Mouse (Mus musculus) myocyte (in vitro differentiated cells): ENCODE measurements around the gene Rita1. TPM values are rescaled to one million over a fixed set of nuclear protein-coding genes. Genes with fewer than 3 reads are reported as not detected.

ENCODE experiments used
- H3K27me3 ChIP-seq: one replicate; pipeline ENCODE4 v1.6.1; 2011; ENCODE audit not compliant: control insufficient read depth, insufficient read depth, insufficient read length
- H3K36me3 ChIP-seq: one replicate; pipeline ENCODE4 v1.6.1; 2011; ENCODE audit not compliant: control insufficient read depth, insufficient read depth
- H3K4me2 ChIP-seq: one replicate; pipeline ENCODE4 v1.6.1; 2011; ENCODE audit warnings: low read depth, control low read depth
- H3K4me3 ChIP-seq: one replicate; pipeline ENCODE4 v1.5.1; 2011; ENCODE audit warnings: mild to moderate bottlenecking, control low read depth, moderate library complexity
- H3K79me2 ChIP-seq: one replicate; pipeline ENCODE4 v1.6.1; 2011; ENCODE audit not compliant: control insufficient read depth, insufficient read depth
- H3ac ChIP-seq: one replicate; pipeline ENCODE4 v1.6.1; 2011; ENCODE audit not compliant: control insufficient read depth, insufficient read length
- CEBPB ChIP-seq: IDR thresholded peaks from 2 replicates; pipeline ENCODE4 v1.6.1; 2011; ENCODE audit warnings: mild to moderate bottlenecking, moderate library complexity; ENCODE audit not compliant: poor library complexity, insufficient read depth, severe bottlenecking
- MAX ChIP-seq: IDR thresholded peaks from one replicate; pipeline ENCODE4 v1.6.1; 2011; ENCODE audit warnings: low read depth, mild to moderate bottlenecking, control low read depth
- MYOD1 ChIP-seq, 3 experiments: IDR thresholded peaks; one replicate each; pipeline ENCODE4 v1.6.1; 2011; ENCODE audit warnings: control low read depth in 2 of 3, low read depth in 2 of 3, mild to moderate bottlenecking in 2 of 3, moderate library complexity in 1 of 3; ENCODE audit not compliant: insufficient read length in 2 of 3, control insufficient read depth in 1 of 3
- MYOG ChIP-seq, 3 experiments: IDR thresholded peaks; one replicate each; pipeline ENCODE4 v1.6.1; 2011; ENCODE audit warnings: control low read depth in 2 of 3, low read depth in 2 of 3, mild to moderate bottlenecking in 2 of 3; ENCODE audit not compliant: insufficient read length in 2 of 3, control insufficient read depth in 1 of 3, insufficient read depth in 1 of 3
- POLR2A ChIP-seq: IDR thresholded peaks from one replicate; pipeline ENCODE4 v1.6.1; 2011; ENCODE audit warnings: low read depth, mild to moderate bottlenecking, control low read depth, moderate library complexity; ENCODE audit not compliant: insufficient read length
- POLR2AphosphoS2 ChIP-seq: IDR thresholded peaks from one replicate; pipeline ENCODE4 v1.6.1; 2011; ENCODE audit warnings: low read depth, control low read depth; ENCODE audit not compliant: insufficient read length
- REST ChIP-seq: IDR thresholded peaks from one replicate; pipeline ENCODE4 v1.6.1; 2011; ENCODE audit warnings: mild to moderate bottlenecking, control low read depth, moderate library complexity; ENCODE audit not compliant: insufficient read depth, insufficient read length
- SRF ChIP-seq: IDR thresholded peaks from one replicate; pipeline ENCODE4 v1.6.1; 2011; ENCODE audit warnings: low read depth; ENCODE audit not compliant: control insufficient read depth, insufficient read length
- TCF12 ChIP-seq: IDR thresholded peaks from one replicate; pipeline ENCODE4 v1.6.1; 2011; ENCODE audit warnings: mild to moderate bottlenecking, control low read depth; ENCODE audit not compliant: poor library complexity, insufficient read depth, severe bottlenecking
- TCF3 ChIP-seq: IDR thresholded peaks from one replicate; pipeline ENCODE4 v1.6.1; 2011; ENCODE audit warnings: low read depth, control low read depth; ENCODE audit not compliant: insufficient read length
- USF1 ChIP-seq: IDR thresholded peaks from one replicate; pipeline ENCODE4 v1.6.1; 2011; ENCODE audit warnings: low read depth, mild to moderate bottlenecking, control low read depth, moderate library complexity
- polyA plus RNA-seq: library from polyadenylated mRNA; unstranded; fragments of >200 nt; fragmentation: generic; extraction: Trizol; gene quantifications from one replicate; pipeline ENCODE4 v1.2.1, GENCODE M21; 2012; ENCODE audit warnings: missing spikeins

The Rita1 gene
- polyA plus RNA-seq, 1 experiment: 14.7 TPM

DNA sequence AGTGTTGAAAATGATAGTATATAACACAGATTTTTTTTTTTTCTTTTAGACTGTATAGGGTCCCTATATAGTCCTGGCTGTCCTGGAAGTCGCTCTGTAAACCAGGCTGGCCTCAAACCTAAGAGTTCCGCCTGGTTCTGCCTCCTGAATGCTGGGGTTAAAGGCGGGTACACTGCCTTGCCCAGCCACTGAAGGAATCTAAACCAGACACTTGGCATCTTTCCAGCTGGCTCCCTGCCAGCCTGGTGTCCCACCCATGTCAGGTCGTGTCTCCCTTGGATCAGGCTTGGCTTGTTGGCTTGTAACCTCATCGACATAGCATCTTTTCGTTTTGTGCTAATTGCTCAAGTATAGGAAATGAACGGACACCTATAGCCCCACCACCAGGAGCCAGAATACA lies 16.2 kb upstream of the Rita1 start:
- Histone ChIP-seq H3ac (no peak overlapping the region), H3K36me3 (peaks cover 3% of the 10 kb centered on the region), H3K27me3 (peaks cover 4% of the 10 kb centered on the region), H3K79me2 (no peaks in the 10 kb centered on the region), H3K4me3 (no peak overlapping the region), H3K4me2 (no peak overlapping the region)
- TF ChIP-seq MYOD1 (IDR thresholded peaks at IDR 0.05; ENCODE audit: control insufficient read depth in 1 of 3, insufficient read length in 2 of 3, low read depth in 2 of 3) (no peak), POLR2AphosphoS2 (peak; percentile 21)

DNA sequence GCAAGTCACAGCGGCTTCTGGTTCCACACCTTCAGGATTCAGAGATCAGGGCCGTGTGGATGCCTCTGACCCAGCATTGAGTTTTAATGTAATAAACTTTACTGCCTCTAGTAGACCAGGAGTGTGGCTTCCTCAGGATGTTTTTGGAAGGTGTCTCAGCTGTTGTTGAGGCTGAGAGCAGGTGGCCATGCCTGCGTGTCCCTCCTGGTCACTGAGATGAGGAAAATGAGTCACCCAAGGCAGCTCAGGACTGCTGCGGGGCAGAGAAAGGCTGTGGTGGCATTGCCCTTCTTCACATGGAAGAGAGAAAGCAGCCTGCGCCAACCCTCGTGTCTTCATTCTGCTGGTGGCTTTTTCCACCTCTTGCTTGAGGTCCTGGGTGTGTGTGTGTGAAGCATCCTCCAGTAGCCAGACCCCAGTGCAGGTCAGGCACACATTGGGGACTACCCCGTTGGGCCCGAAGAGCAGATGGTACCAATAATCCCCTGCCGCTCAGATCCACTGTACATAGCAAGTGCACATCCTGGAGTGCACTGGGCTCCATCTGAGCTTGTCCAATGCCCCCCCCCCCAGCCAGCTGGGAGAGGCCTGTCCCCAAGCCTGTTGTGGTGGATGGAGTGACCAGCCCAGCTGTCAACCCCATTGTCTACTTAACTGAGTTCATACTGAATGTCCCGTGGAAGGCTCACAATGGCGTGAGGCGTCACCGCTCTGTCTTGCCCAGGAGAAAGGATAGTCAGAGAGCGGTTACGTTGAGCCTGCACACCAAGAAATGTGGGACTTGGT lies 15.3 kb upstream of the Rita1 start:
- peaks cover 3% of the 10 kb centered on the region for H3K36me3 ChIP-seq
- no peaks in the 10 kb centered on the region for H3K27me3 ChIP-seq
- no peak for TF ChIP-seq USF1
- no peak for TF ChIP-seq CEBPB
- peak in 2 of 3 experiments; percentile 57 to 82 for TF ChIP-seq MYOD1 (IDR thresholded peaks at IDR 0.05; ENCODE audit: control insufficient read depth in 1 of 3, insufficient read length in 2 of 3, low read depth in 2 of 3)
- TF ChIP-seq MYOG (IDR thresholded peaks at IDR 0.05; ENCODE audit: control insufficient read depth in 1 of 3, insufficient read depth in 1 of 3, insufficient read length in 2 of 3, low read depth in 2 of 3): peak in 1 of 3 experiments; percentile 58
- no peak for TF ChIP-seq TCF3

DNA sequence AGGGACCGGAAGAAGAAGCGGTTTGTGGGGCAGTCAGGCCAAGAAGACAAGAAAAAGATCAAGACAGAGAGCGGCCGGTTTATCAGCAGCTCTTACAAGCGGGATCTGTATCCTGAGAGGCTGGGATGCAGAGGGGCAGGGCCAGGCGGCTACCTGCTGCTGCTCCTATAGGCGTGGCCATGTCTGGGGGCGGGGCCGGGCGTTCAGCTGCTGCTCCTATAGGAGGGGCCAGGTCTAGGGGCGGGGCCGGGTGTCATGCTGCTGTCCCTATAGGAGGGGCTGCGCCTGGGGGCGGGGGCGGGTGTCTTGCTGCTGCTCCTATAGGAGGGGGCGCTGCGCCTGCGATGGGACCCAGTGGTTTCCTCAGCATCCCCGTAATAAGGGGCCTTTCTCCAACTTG lies 14.0 kb upstream of the Rita1 start:
- peaks cover 3% of the 10 kb centered on the region for H3K36me3 ChIP-seq
- H3K27me3 ChIP-seq: no peaks in the 10 kb centered on the region
- H3ac ChIP-seq: no peak overlapping the region
- no peak overlapping the region for H3K4me2 ChIP-seq
- H3K79me2 ChIP-seq: no peaks in the 10 kb centered on the region
- H3K4me3 ChIP-seq: no peak overlapping the region
- no peak for TF ChIP-seq POLR2A
- TF ChIP-seq REST: no peak
- TF ChIP-seq TCF12: no peak
- TF ChIP-seq MAX: no peak

More for the DNA sequence above, 15.3 kb upstream of the Rita1 start:
- no peak overlapping the region for H3K4me2 ChIP-seq
- H3ac ChIP-seq: no peak overlapping the region
- no peak overlapping the region for H3K4me3 ChIP-seq
- H3K79me2 ChIP-seq: no peaks in the 10 kb centered on the region

DNA sequence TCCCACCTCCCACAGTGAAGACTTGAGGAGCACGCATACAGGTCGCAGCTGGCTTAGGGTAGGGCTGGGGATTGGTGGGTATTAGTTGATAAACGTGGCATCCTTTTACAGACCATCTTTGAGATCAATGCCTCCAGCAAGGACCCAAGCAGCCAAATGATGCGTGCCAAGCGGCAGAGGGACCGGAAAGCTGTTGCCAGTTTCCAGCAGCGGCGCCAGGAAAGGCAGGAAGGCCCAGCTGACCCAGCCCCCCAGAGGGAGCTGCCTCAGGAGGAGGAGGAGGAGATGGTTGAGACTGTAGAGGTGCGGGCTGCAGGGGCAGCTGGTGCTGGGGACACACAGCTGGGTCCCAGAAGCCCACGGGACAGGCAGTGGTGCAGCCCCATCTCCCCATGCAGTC lies 12.0 kb upstream of the Rita1 start:
- H3K36me3 ChIP-seq: peaks cover 10% of the 10 kb centered on the region

DNA sequence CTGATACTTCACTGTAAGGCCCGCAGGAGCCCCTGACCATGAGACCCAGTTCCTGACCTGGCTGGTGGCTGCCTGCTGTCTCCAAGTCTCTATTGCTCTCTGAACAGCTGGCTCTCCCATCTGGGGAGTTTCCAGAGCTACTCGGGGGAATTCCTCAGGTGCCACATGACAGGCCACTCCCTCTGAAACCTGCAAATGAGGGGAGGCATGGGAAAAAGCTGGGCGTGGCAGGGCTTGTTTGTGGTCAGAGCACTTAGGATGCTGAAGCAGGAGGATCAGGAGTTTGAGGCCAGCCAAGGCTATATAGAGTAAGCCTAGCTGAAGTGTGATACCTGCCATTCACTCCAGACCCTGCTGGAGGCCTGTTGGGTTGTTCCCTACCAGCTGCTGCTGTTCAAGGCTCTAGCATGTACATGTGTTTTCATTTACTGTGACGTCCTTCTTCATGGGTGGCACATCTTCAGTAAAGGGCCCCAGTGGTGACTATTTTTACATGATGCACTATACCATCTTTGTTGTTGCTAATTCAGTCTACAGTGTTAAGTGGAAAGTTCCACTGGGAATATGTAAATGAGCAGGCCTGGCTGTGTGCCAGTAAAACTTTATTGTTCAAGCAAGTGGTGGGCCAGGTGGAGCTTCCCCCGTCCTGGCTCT lies 9.9 kb upstream of the Rita1 start:
- Histone ChIP-seq H3K36me3 (peaks cover 17% of the 10 kb centered on the region), H3ac (no peak overlapping the region), H3K79me2 (no peaks in the 10 kb centered on the region), H3K4me3 (no peak overlapping the region), H3K27me3 (no peaks in the 10 kb centered on the region), H3K4me2 (no peak overlapping the region)
- TF ChIP-seq MYOG (IDR thresholded peaks at IDR 0.05; ENCODE audit: control insufficient read depth in 1 of 3, insufficient read depth in 1 of 3, insufficient read length in 2 of 3, low read depth in 2 of 3) (peak in 1 of 3 experiments; percentile 7), TCF3 (no peak)

More for the DNA sequence above, 12.0 kb upstream of the Rita1 start:
- no peak for TF ChIP-seq SRF
- no peak for TF ChIP-seq POLR2AphosphoS2
- Histone ChIP-seq H3K27me3 (no peaks in the 10 kb centered on the region), H3K79me2 (no peaks in the 10 kb centered on the region), H3K4me2 (no peak overlapping the region), H3K4me3 (no peak overlapping the region), H3ac (no peak overlapping the region)

DNA sequence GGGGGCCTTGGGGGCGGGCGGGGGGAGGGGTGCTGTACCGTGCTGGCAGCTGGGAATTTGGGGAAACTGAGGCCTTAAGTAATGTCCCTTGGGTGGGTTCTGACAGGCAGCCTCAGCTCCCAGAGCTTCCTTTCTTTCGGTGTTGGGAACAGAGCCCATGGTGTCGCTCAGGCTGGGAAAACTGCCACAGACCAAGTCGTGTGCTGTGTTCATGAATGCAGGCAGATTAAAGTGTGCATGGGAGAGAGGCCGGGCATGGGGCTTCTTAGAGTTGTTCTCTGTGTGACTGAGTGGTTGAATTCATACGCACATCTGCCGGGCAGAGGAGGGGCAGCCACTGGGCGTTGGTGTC lies 9.4 kb upstream of the Rita1 start:
- no peak for TF ChIP-seq CEBPB
- no peak for TF ChIP-seq SRF
- no peak for TF ChIP-seq TCF12
- Histone ChIP-seq H3K36me3 (peaks cover 17% of the 10 kb centered on the region), H3K27me3 (no peaks in the 10 kb centered on the region), H3K79me2 (no peaks in the 10 kb centered on the region), H3ac (no peak overlapping the region), H3K4me2 (no peak overlapping the region), H3K4me3 (no peak overlapping the region)
